Mouse (Mus musculus) gastrocnemius, postnatal 14 days (tissue): ENCODE results near the gene Slc18a3. TPM values are rescaled to one million over a fixed set of nuclear protein-coding genes. Genes with fewer than 3 reads are reported as not detected.

Experiments used
- DNase-seq: peaks from one replicate; pipeline ENCODE4 v3.0.0; 2021; ENCODE audit warnings: mixed read lengths
- intact Hi-C: fragments of 180-260 bp; cut with DNase I; formaldehyde crosslinking; loops from one replicate; pipeline ENCODE4 v1.15.1; 2025; ENCODE audit warnings: low total_unique reads
- long read RNA-seq, 2 experiments: library from polyadenylated mRNA; stranded (forward); transcript quantifications; one replicate each; pipeline ENCODE4 v2.0.0; 2021
- total RNA-seq, 2 experiments: library from RNA; stranded (reverse); gene quantifications; 2 replicates each; pipeline ENCODE4 v1.2.3; 2021

The Slc18a3 gene
- total RNA-seq, result not detected
- long read RNA-seq, experiment 1, result 0 reads
- long read RNA-seq, experiment 2, result 0 reads

- intact Hi-C loops, result loop anchor here (10.0 kb wide), 1 partner anchor 140 kb away; the partner anchor contains the start of gene Ogdhl
- no peak for DNase-seq
Observed at GRCm38 (mm10) chr14:32464601-32465505, at the start of gene Slc18a3. Gene Slc18a3 (minus strand): TSS chr14:32464850.

- intact Hi-C loops, result no loop called here
Observed at GRCm38 (mm10) chr14:32513336-32514032, 48.8 kb upstream of the Slc18a3 start, which contains the start of gene Ercc6. Gene Ercc6 (plus strand): TSS chr14:32513521.

DNA sequence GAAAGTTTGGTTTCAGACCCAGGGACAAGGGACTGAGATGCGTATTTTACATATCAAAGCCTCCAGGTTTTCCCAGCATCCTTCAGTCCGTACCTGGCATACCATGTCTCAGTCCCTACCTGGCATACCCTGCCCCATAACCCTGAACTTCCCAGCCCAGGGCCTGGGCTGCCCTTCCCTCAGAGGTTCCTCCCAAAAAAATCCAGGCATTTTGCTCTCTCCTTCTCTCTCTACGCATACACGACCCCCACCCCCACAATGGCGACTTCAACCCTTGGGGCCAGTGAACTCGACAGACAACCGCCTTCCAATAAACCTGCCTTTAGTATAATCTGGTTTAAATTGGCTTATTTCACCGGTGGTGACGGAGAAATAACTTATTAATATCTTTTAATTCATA lies 48.3 kb upstream of the Slc18a3 start:
- DNase-seq, result no peak
- intact Hi-C loops, result no loop called here

More at GRCm38 (mm10) chr14:32513336-32514032, 48.8 kb upstream of the Slc18a3 start, which contains the start of gene Ercc6:
- peak; percentile 94 for DNase-seq

DNA sequence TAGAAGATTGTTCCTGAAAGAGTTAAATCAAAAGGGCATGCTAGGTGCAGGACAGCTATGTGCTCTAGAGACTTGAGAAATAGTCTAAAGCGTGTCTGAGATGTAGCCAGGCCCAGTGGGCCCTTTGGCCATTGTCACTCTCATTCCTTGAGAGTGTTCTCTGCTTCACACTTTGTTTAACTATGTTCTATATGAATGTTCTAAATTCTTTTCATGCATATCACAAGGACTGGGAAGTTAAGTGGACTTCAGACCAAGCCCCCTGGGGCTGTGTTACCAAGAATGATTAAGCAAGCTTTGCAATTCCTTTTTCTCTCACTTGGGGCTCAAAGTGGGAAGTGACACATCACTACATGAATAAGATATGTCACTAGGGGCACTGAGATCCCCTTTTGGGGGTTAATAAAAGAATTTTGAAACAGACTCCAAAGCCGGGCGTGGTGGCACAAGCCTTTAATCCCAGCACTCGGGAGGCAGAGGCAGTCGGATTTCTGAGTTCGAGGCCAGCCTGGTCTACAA lies 44.9 kb upstream of the Slc18a3 start:
- intact Hi-C loops, result no loop called here
- DNase-seq, result no peak

DNA sequence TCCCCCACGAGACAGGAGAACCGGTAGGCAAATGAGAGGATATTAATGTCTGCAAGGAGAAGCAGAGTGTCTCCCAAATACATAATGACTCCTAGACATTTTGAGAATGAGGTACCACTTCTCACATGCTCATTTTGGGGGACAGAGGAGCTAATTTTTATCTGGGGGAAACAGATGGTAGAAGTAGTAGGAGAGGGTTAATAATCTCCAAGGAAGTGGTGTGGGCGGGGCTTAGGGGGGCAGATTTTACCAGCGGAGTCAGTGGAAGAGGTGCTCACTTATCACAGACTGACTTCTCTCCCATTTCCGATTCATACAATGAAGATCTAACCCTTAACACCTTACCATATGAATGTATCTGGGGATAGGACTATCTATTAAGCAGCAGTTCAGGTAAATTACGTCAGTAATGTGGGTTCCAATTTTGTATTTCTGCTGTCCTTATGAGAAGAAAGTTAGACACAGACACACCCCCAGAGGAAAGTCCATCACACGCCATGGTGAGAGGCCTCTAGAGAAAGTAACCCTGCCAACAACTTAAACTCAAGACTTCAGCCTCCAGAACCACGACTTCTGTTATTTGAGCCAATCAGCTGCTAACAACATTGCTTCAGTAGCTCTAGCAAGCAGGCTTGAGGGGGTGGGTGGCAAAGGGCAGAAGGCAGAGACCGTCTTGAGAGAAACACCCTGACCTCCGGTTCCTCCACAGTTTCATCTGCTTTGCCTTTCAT lies 43.6 kb upstream of the Slc18a3 start:
- intact Hi-C loops, result no loop called here
- DNase-seq, result no peak

DNA sequence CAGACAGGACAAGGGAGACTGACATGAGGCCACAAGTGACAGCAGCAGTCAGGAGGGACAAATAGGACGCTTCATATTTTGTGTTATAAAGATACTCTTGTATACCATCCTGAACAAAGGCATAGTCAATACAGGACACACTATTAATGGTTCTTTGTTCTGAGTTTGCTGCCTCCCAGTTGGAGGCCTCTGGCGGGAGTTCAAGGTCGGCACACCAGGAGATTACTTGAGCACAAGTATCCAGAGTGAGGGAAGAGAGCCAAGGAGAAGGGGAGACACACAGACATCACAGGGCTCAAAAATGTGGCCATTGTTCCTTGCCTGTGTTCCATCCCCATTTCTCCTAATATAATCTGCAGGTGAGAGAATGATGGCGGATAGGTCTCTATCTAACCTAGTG lies 42.6 kb upstream of the Slc18a3 start:
- intact Hi-C loops, result no loop called here
- DNase-seq, result no peak

GRCm38 (mm10) chr14:32506329-32506728 lies 41.7 kb upstream of the Slc18a3 start:
- intact Hi-C loops, result no loop called here
- no peak for DNase-seq

DNA sequence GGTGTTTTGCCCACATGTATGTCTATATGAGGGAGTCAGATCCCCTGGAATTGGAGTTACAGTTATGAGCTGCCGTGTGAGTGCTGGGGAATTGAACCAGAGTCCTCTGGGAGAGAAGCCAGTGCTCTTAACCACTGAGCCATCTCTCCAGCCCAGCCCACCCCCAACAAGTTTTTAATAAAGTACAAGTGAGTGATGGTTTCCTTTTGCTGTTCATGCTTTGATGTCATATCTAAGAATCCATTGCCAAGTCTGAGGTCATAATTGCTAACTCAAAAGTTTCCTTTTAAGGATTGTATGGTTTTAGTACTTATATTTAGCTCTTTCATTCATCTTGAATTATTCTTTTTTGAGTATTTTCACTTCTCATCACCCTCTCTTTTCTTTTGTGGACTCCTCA lies 39.2 kb upstream of the Slc18a3 start:
- no peak for DNase-seq
- intact Hi-C loops, result no loop called here

DNA sequence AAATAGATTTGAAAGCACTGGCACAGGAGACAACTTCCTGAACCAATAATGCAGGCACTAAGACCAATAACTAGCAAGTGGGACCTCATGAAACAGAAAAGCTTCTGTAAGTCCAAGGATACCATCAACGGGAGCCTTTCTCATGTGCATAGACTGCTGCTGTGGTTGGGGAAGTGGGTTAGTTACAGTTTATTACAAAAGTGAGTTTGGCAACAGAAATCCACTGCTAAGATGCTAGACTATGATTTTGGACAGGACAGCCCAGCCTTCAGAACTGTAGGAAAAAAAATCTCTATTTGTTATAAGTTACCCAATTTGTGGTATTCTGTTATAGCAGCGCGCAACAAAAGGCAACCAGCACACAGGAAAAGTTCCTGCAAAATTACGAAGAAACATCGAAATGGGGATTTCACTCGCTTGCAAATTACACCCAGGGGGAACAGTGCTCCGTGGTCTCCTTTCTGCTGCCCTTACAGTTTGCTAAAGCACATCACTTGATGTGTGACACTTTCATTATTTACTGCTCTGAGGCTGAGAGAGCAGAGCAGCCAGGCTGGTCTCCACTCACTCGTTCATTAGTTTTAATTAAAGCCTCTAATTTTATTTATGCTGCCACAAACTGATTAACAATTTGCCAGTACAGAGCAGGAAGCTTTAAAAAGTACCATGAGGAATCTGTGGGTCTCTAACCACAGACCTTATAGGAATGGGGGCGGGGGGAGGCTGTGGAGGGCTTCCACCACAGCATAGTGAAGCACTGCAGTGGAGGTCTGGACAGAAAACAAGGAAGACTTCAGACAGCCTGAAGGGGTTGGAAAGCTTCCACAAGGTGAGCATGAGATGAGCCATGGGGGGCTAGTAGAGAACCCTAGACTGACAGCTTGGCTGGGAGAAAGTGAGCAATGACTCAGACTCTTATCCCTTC lies 38.4 kb upstream of the Slc18a3 start:
- intact Hi-C loops, result no loop called here
- DNase-seq, result no peak

- intact Hi-C loops, result no loop called here
- DNase-seq, result no peak
Observed at GRCm38 (mm10) chr14:32501303-32501702, 36.7 kb upstream of the Slc18a3 start.

- DNase-seq, result no peak
- intact Hi-C loops, result no loop called here
Observed at GRCm38 (mm10) chr14:32496115-32496850, 31.6 kb upstream of the Slc18a3 start.

DNA sequence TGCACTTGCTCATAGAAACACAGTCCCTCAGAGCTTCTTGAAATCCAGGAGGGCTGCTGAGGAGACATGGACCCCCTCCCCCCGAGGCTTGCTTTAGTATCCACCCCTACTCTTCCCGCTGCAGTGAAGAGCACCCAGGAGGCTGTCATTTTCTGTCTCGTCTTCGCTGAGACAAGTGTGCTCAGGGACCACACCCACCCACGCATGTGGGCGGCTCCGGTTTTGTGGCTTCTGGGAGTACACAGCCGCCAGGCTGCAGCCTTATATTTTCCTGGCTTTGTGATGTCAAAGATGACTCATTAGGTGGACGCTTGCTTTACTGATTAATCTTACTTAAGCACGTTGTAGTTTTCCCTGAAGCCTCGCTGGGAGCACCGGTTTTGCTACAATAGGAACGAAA lies 27.9 kb upstream of the Slc18a3 start:
- intact Hi-C loops, result no loop called here

DNA sequence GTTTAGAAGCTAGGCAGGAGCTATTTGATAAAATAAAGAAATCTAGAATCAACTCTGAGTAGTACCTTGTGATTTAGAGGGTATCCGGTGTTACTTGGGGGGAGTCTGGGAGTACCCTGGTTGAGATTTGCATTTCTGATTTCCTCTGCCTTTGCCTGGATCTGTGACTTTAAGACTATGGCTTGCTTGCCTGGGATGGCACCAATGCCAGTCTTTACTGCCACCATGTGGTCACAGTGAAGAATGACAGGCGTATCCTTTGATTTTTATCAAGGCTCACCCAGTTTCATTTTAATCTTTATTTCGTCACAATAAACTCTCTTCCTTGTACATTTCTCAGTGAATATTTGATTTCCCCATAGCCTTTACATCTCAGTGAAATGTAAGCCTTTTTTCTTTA lies 17.4 kb upstream of the Slc18a3 start:
- intact Hi-C loops, result no loop called here
- DNase-seq, result no peak

More for the DNA sequence above, 27.9 kb upstream of the Slc18a3 start:
- no peak for DNase-seq

DNA sequence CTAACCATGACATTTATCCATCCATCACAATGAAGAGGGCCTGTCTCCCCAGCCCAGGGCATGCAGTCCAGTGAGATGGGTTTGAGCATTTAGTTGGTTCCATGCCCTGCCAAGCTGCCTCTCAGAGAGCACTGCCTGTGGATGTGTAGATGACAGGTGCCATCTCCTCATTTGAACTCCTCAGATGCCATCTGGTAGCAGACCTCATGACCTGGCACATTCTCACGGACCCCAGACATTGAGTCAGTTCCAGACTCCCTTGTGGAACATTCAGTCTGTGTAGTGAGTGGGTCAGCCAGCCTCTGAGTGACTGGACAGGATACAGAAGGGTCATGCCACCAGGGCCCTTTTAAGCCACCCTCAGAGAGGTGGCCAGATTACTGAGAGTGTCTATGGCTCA lies 12.9 kb upstream of the Slc18a3 start:
- intact Hi-C loops, result loop anchor here (5.0 kb wide), 1 partner anchor 250 kb away; no protein-coding TSS in a partner anchor
- DNase-seq, result no peak

GRCm38 (mm10) chr14:32476559-32476958 lies 11.9 kb upstream of the Slc18a3 start:
- intact Hi-C loops, result loop anchor here (5.0 kb wide), 1 partner anchor 249 kb away; no protein-coding TSS in a partner anchor
- no peak for DNase-seq

DNA sequence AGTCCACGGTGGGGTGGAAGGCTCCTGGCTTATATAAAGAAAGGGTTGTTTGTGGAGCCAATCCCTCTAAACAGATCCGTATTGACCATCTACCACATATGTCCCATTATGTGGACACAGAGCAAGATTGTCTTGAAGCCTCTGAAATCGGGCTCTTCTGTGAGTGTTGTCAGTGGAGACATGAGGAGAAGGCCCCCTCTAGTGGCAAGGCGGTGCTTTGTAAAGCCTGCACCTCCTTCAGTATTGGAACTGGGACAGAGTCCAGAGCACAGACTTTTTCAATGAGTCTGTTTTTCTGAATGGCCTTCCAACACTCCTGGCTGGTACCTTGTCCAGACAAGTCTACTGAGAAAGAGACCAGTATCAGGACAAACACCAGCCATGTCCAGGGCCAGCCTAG lies 8.3 kb upstream of the Slc18a3 start:
- intact Hi-C loops, result no loop called here
- peak; percentile 17 for DNase-seq

- DNase-seq, result peak; percentile 52
- intact Hi-C loops, result loop anchor here (10.0 kb wide), 1 partner anchor 143 kb away; the partner anchor contains the start of gene Ogdhl
Observed at GRCm38 (mm10) chr14:32467606-32468005, 3.0 kb upstream of the Slc18a3 start.

DNA sequence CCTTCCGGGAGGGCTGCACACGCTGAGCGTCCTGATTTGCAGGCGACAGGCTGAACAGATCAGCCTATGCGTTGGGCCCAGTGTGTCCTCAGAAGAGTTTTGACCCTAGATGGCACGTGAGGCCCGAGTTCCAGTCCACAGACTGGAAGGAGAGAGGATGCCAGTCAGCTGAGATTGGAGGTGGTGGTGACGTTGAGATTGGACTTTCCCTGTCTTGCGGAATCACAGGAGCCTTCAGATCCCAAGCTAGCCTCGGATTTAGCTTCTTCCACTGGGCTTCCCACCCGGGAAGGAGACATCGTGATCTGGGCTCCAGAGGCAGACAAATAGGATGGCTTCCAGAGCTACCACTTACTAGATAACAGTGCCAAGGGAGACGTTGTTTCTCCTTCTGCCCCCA lies 1.2 kb upstream of the Slc18a3 start, which contains the start of gene Chat:
Chat (minus strand) TSS at position 101 of the 400 bp plus-strand sequence.
- intact Hi-C loops, result loop anchor here (10.0 kb wide), 1 partner anchor 141 kb away; the partner anchor contains the start of gene Ogdhl
- DNase-seq, result no peak
